Comparison of ENCODE assay signal across 19 mouse cellular contexts in genomic region chr1:134699390-134699789, GRCm38 (mm10). TPM values are rescaled to one million over a fixed set of nuclear protein-coding genes. Genes with fewer than 3 reads are reported as not detected.
A peak's percentile ranks its signal among the peaks of the same experiment; 100 is the strongest.
DNase-seq lines count a peak whose midpoint lies in the region; ATAC-seq and TF ChIP-seq lines count a peak whose summit lies in the region.
"Had no signal": no experiment of that assay in that cellular context is flagged by ENCODE, and none has a peak within 500 bp of the region (broad histone marks: within the 10 kb centered on the region; RNA-seq: fewer than 3 reads in every experiment).

No protein-coding gene starts in this region.

- no peak overlapping the region for H3K9ac ChIP-seq in forebrain, embryonic 14.5 days (ENCODE audit: low read length)
- H3K9ac ChIP-seq in forebrain, embryonic 11.5 days (ENCODE audit: low read length), result no peak overlapping the region
- no peak overlapping the region for H3K9ac ChIP-seq in midbrain, embryonic 11.5 days (ENCODE audit: low read length)
- no peak overlapping the region for H3K9ac ChIP-seq in midbrain, embryonic 14.5 days (replicated peaks; ENCODE audit: low read length)
- H3K9ac ChIP-seq in hindbrain, postnatal 0 days (replicated peaks; ENCODE audit: low read length), result no peak overlapping the region
- H3K9ac ChIP-seq: heart, embryonic 15.5 days; hindbrain, embryonic 15.5 days had no signal

- H3K27ac ChIP-seq in forebrain, embryonic 14.5 days (ENCODE audit: low read depth, low read length), result no peak overlapping the region
- no peak overlapping the region for H3K27ac ChIP-seq in forebrain, embryonic 11.5 days (ENCODE audit: low read depth, low read length)
- H3K27ac ChIP-seq in midbrain, embryonic 11.5 days (ENCODE audit: low read depth, low read length), result no peak overlapping the region
- no peak overlapping the region for H3K27ac ChIP-seq in midbrain, embryonic 14.5 days (replicated peaks; ENCODE audit: low read depth, low read length)
- peak overlapping the region; percentile 38; the same call in 1 of the 2 replicates for H3K27ac ChIP-seq in hindbrain, postnatal 0 days
- no peak overlapping the region for H3K27ac ChIP-seq in kidney, adult 2 months (ENCODE audit: insufficient read depth, low read depth, low read length)
- H3K27ac ChIP-seq: gastrocnemius, adult 2 months; heart, embryonic 15.5 days; hindbrain, embryonic 15.5 days had no signal

- no peaks in the 10 kb centered on the region for H3K27me3 ChIP-seq in forebrain, embryonic 14.5 days (replicated peaks; ENCODE audit: control insufficient read depth, insufficient read depth, low read length)
- H3K27me3 ChIP-seq in forebrain, embryonic 11.5 days (ENCODE audit: control insufficient read depth, insufficient read depth, low read length), result no peaks in the 10 kb centered on the region; the same call in 1 of the 2 replicates
- no peaks in the 10 kb centered on the region for H3K27me3 ChIP-seq in midbrain, embryonic 11.5 days (ENCODE audit: control insufficient read depth, insufficient read depth, low read length)
- no peaks in the 10 kb centered on the region for H3K27me3 ChIP-seq in midbrain, embryonic 14.5 days (ENCODE audit: control insufficient read depth, insufficient read depth, low read length)
- no peaks in the 10 kb centered on the region for H3K27me3 ChIP-seq in hindbrain, postnatal 0 days (ENCODE audit: insufficient read depth, low read length)
- H3K27me3 ChIP-seq in kidney, adult 2 months (replicated peaks; ENCODE audit: control insufficient read depth, insufficient read depth, low read length), result no peaks in the 10 kb centered on the region
- H3K27me3 ChIP-seq: hindbrain, embryonic 15.5 days had no signal

- H3K4me1 ChIP-seq in forebrain, embryonic 14.5 days (ENCODE audit: control insufficient read depth, insufficient read depth, low read length), result no peaks in the 10 kb centered on the region
- no peaks in the 10 kb centered on the region; the same call in 1 of the 2 replicates for H3K4me1 ChIP-seq in forebrain, embryonic 11.5 days (replicated peaks; ENCODE audit: control insufficient read depth, insufficient read depth, low read length)
- H3K4me1 ChIP-seq in midbrain, embryonic 11.5 days (ENCODE audit: control insufficient read depth, insufficient read depth, low read length), result no peaks in the 10 kb centered on the region
- no peaks in the 10 kb centered on the region for H3K4me1 ChIP-seq in midbrain, embryonic 14.5 days (ENCODE audit: control insufficient read depth, insufficient read depth, low read length)
- peaks cover 10% of the 10 kb centered on the region; the same call in 1 of the 2 replicates for H3K4me1 ChIP-seq in hindbrain, postnatal 0 days (ENCODE audit: insufficient read depth, low read length)
- no peaks in the 10 kb centered on the region for H3K4me1 ChIP-seq in kidney, adult 2 months (ENCODE audit: control insufficient read depth, insufficient read depth, low read length)

- ATAC-seq in forebrain, embryonic 14.5 days, result 0 out of 2 replicates have a peak, but pooled peaks have one; percentile 21
- no peak for ATAC-seq in forebrain, embryonic 11.5 days (replicated peaks; ENCODE audit: low FRiP score)
- no peak for ATAC-seq in midbrain, embryonic 11.5 days (ENCODE audit: low FRiP score)
- ATAC-seq in midbrain, embryonic 14.5 days (ENCODE audit: low FRiP score, low TSS enrichment), result no peak
- ATAC-seq in hindbrain, postnatal 0 days, result peak; percentile 28; the same call in 1 of the 2 replicates

- no peak for TF ChIP-seq CTCF in hindbrain, postnatal 0 days (IDR thresholded peaks at IDR 0.05; ENCODE audit: low read depth)
- TF ChIP-seq CTCF in kidney, adult 2 months (conservative IDR thresholded peaks at IDR 0.05; ENCODE audit: insufficient read depth, insufficient read length, low read depth, low read length), result no peak

- no peak overlapping the region for H3K4me3 ChIP-seq in forebrain, embryonic 14.5 days (ENCODE audit: low read depth, low read length)
- no peak overlapping the region for H3K4me3 ChIP-seq in forebrain, embryonic 11.5 days (ENCODE audit: low read depth, low read length)
- no peak overlapping the region for H3K4me3 ChIP-seq in midbrain, embryonic 11.5 days (ENCODE audit: low read depth, low read length)
- H3K4me3 ChIP-seq in midbrain, embryonic 14.5 days (replicated peaks; ENCODE audit: low read depth, low read length), result no peak overlapping the region
- H3K4me3 ChIP-seq in hindbrain, postnatal 0 days (ENCODE audit: low read length), result no peak overlapping the region
- H3K4me3 ChIP-seq in kidney, adult 2 months (ENCODE audit: insufficient read depth, low read depth, low read length), result no peak overlapping the region
- H3K4me3 ChIP-seq: gastrocnemius, adult 2 months; heart, embryonic 15.5 days; hindbrain, embryonic 15.5 days had no signal

- 59% methylated on average over 9 of the region's 9 CpGs for WGBS in forebrain, embryonic 14.5 days
- 72% methylated on average over 9 of the region's 9 CpGs for WGBS in forebrain, embryonic 11.5 days
- WGBS in midbrain, embryonic 11.5 days, result 69% methylated on average over 9 of the region's 9 CpGs
- 66% methylated on average over 9 of the region's 9 CpGs for WGBS in midbrain, embryonic 14.5 days
- 50% methylated on average over 9 of the region's 9 CpGs for WGBS in hindbrain, postnatal 0 days
- 86% methylated on average over 9 of the region's 9 CpGs for WGBS in kidney, adult 2 months

- H3K9me3 ChIP-seq in forebrain, embryonic 14.5 days (replicated peaks; ENCODE audit: control insufficient read depth, low read length), result no peaks in the 10 kb centered on the region
- H3K9me3 ChIP-seq in forebrain, embryonic 11.5 days (ENCODE audit: control insufficient read depth, low read length), result no peaks in the 10 kb centered on the region
- no peaks in the 10 kb centered on the region for H3K9me3 ChIP-seq in midbrain, embryonic 11.5 days (ENCODE audit: control insufficient read depth, low read length)
- H3K9me3 ChIP-seq in midbrain, embryonic 14.5 days (ENCODE audit: control insufficient read depth, low read length), result no peaks in the 10 kb centered on the region
- no peaks in the 10 kb centered on the region for H3K9me3 ChIP-seq in hindbrain, postnatal 0 days (ENCODE audit: low read length)
- H3K9me3 ChIP-seq: heart, embryonic 15.5 days; hindbrain, embryonic 15.5 days had no signal

- DNase-seq in forebrain, embryonic 14.5 days (ENCODE audit: low spot score), result no peak
- no peak for DNase-seq in forebrain, embryonic 11.5 days (ENCODE audit: low spot score)
- peak; percentile 75 for DNase-seq in midbrain, embryonic 11.5 days (ENCODE audit: low spot score, missing footprints)
- DNase-seq in midbrain, embryonic 14.5 days, result no peak
- DNase-seq in cerebellum, postnatal 14 days, result peak; percentile 85 to 88
- peak; percentile 53 for DNase-seq in hindbrain, postnatal 0 days (ENCODE audit: low spot score)
- DNase-seq in adrenal gland, postnatal 14 days, result no peak
- DNase-seq in kidney, adult 2 months, result no peak
- DNase-seq: adrenal gland, adult 2 months; gastrocnemius, adult 2 months; heart, adult 11 months; kidney, adult 9 months; lung, adult 2 months; lung, postnatal 36 days had no signal

- TF ChIP-seq POLR2A in kidney, adult 2 months (IDR thresholded peaks at IDR 0.05; ENCODE audit: low read depth, low read length), result no peak

- no peak overlapping the region for H3K4me2 ChIP-seq in forebrain, embryonic 14.5 days (ENCODE audit: low read length)
- no peak overlapping the region for H3K4me2 ChIP-seq in forebrain, embryonic 11.5 days (ENCODE audit: low read depth, low read length, severe bottlenecking)
- H3K4me2 ChIP-seq in midbrain, embryonic 11.5 days, result no peak overlapping the region
- H3K4me2 ChIP-seq in midbrain, embryonic 14.5 days (ENCODE audit: low read length), result no peak overlapping the region
- no peak overlapping the region for H3K4me2 ChIP-seq in hindbrain, postnatal 0 days (ENCODE audit: low read depth, low read length)
- H3K4me2 ChIP-seq: heart, embryonic 15.5 days; hindbrain, embryonic 15.5 days; liver, embryonic 11.5 days had no signal

- H3K36me3 ChIP-seq in forebrain, embryonic 14.5 days (ENCODE audit: control insufficient read depth, insufficient read depth, low read length), result no peaks in the 10 kb centered on the region
- H3K36me3 ChIP-seq in forebrain, embryonic 11.5 days (ENCODE audit: control insufficient read depth, insufficient read depth, low read length), result no peaks in the 10 kb centered on the region
- H3K36me3 ChIP-seq in midbrain, embryonic 11.5 days (ENCODE audit: control insufficient read depth, insufficient read depth, low read length), result no peaks in the 10 kb centered on the region
- H3K36me3 ChIP-seq in midbrain, embryonic 14.5 days (ENCODE audit: control insufficient read depth, insufficient read depth, low read length), result no peaks in the 10 kb centered on the region
- no peaks in the 10 kb centered on the region for H3K36me3 ChIP-seq in hindbrain, postnatal 0 days (ENCODE audit: insufficient read depth, low read length)
- H3K36me3 ChIP-seq in kidney, adult 2 months (ENCODE audit: control insufficient read depth, insufficient read depth, low read length), result no peaks in the 10 kb centered on the region
- H3K36me3 ChIP-seq: heart, embryonic 15.5 days; hindbrain, embryonic 15.5 days had no signal

RNA-seq across cellular contexts. Expression of gene Syt2, which starts 52.9 kb away (rescaled TPM):
- polyA plus RNA-seq in forebrain, embryonic 14.5 days (2014; fragmentation: Nextera tagmentation; extraction: Ambion mirVana), result 0.94 and 1.2 TPM in 2 replicates
- 0.84 and 0.95 TPM in 2 replicates for polyA plus RNA-seq in forebrain, embryonic 11.5 days (2014; fragmentation: Nextera tagmentation; extraction: Ambion mirVana)
- 1.6 and 2.0 TPM in 2 replicates for polyA plus RNA-seq in midbrain, embryonic 11.5 days (2014; fragmentation: Nextera tagmentation; extraction: Ambion mirVana)
- polyA plus RNA-seq in midbrain, embryonic 14.5 days (2014; fragmentation: Nextera tagmentation; extraction: Ambion mirVana), result 1.3 and 2.1 TPM in 2 replicates
- total RNA-seq in hindbrain, postnatal 0 days (2014; rRNA removed), result 74.7 and 179 TPM in 2 replicates
- 22.5 and 23.3 TPM in 2 replicates for polyA plus RNA-seq in hindbrain, postnatal 0 days (2015; fragmentation: Nextera tagmentation; extraction: Ambion mirVana)
- total RNA-seq in adrenal gland, postnatal 14 days (2021), result 0.59 and 2.7 TPM in 2 replicates
- polyA plus RNA-seq in kidney, adult 2 months (2012; rRNA removed), result 0.10 and 1.1 TPM in 2 replicates
- total RNA-seq: CH12.LX; gastrocnemius, adult 2 months; neutrophil, adult 5-6 weeks had no signal

Comparison
In these comparisons a context has a peak if more than half of its experiments do, and no peak if none do; other contexts are left out.
1. ATAC-seq: peak in forebrain, embryonic 14.5 days (single experiment) and hindbrain, postnatal 0 days (single experiment); none in forebrain, embryonic 11.5 days (single experiment), midbrain, embryonic 11.5 days (single experiment) and midbrain, embryonic 14.5 days (single experiment).
2. DNase-seq: peak in midbrain, embryonic 11.5 days (single experiment), cerebellum, postnatal 14 days (2 of 2) and hindbrain, postnatal 0 days (single experiment); none in forebrain, embryonic 14.5 days (single experiment), forebrain, embryonic 11.5 days (single experiment), midbrain, embryonic 14.5 days (single experiment), adrenal gland, postnatal 14 days (single experiment) and kidney, adult 2 months (single experiment).